Mouse (Mus musculus) testis, postnatal 10 days (tissue): ENCODE measurements at regions not wholly inside any gene's neighbourhood (a gene's known extent, or its start where the extent isn't known, plus 50 kb on each side); places are given as distances from the start of the nearest gene placed in this dataset.
A peak's percentile ranks its signal among the peaks of the same experiment; 100 is the strongest.

ENCODE experiments used
- DNase-seq: peaks from one replicate; pipeline ENCODE4 v3.0.0; 2021; ENCODE audit warnings: low spot score

- DNase-seq: no peak
These were observed 93.7 kb upstream of the Gm47985 start for GRCm38 (mm10) chr1:151088535-151089125.

GRCm38 (mm10) chr1:151092035-151092434 is 90.3 kb upstream of the Gm47985 start:
- DNase-seq: no peak

- DNase-seq: peak; percentile 29
These were observed 86.8 kb upstream of the Gm47985 start for GRCm38 (mm10) chr1:151095344-151096050.

- peak; percentile 16 for DNase-seq
These were observed 86.3 kb upstream of the Gm47985 start for GRCm38 (mm10) chr1:151096079-151096478.

GRCm38 (mm10) chr1:151097506-151097905 is 84.8 kb upstream of the Gm47985 start:
- peak; percentile 4 for DNase-seq

GRCm38 (mm10) chr1:151098763-151099162 is 83.6 kb upstream of the Gm47985 start:
- DNase-seq: no peak

- DNase-seq: peak; percentile 12
These were observed 81.5 kb upstream of the Gm47985 start for GRCm38 (mm10) chr1:151100565-151101483.

- DNase-seq: peak; percentile 2
These were observed 80.8 kb upstream of the Gm47985 start for GRCm38 (mm10) chr1:151101516-151101915.

GRCm38 (mm10) chr1:151102061-151102460 is 80.3 kb upstream of the Gm47985 start:
- DNase-seq: peak; percentile 39

- peak; percentile 35 for DNase-seq
These were observed 79.5 kb upstream of the Gm47985 start for GRCm38 (mm10) chr1:151102646-151103391.

GRCm38 (mm10) chr1:151103522-151104037 is 78.8 kb upstream of the Gm47985 start:
- no peak for DNase-seq

- DNase-seq: peak; percentile 25
These were observed 78.0 kb upstream of the Gm47985 start for GRCm38 (mm10) chr1:151104346-151104745.

GRCm38 (mm10) chr1:151104806-151105205 is 77.5 kb upstream of the Gm47985 start:
- DNase-seq: peak; percentile 23

GRCm38 (mm10) chr1:151105251-151105650 is 77.1 kb upstream of the Gm47985 start:
- DNase-seq: peak; percentile 22

- no peak for DNase-seq
These were observed 74.9 kb upstream of the Gm47985 start for GRCm38 (mm10) chr1:151107401-151107800.

GRCm38 (mm10) chr1:151109333-151109732 is 73.0 kb upstream of the Gm47985 start:
- no peak for DNase-seq

GRCm38 (mm10) chr1:151110412-151110811 is 71.9 kb upstream of the Gm47985 start:
- no peak for DNase-seq

- DNase-seq: no peak
These were observed 70.7 kb upstream of the Gm47985 start for GRCm38 (mm10) chr1:151111683-151112082.

GRCm38 (mm10) chr1:151112390-151112789 is 69.9 kb upstream of the Gm47985 start:
- DNase-seq: no peak

GRCm38 (mm10) chr1:151113199-151113598 is 69.1 kb upstream of the Gm47985 start:
- no peak for DNase-seq

GRCm38 (mm10) chr1:151118530-151118929 is 63.8 kb upstream of the Gm47985 start:
- DNase-seq: no peak

- no peak for DNase-seq
These were observed 63.4 kb upstream of the Gm47985 start for GRCm38 (mm10) chr1:151118982-151119381.
